Mouse (Mus musculus): ENCODE results near the gene Gid8. TPM values are rescaled to one million over a fixed set of nuclear protein-coding genes. Genes with fewer than 3 reads are reported as not detected.

The Gid8 gene
- polyA plus RNA-seq, 1 experiment = 78.5 TPM

DNA sequence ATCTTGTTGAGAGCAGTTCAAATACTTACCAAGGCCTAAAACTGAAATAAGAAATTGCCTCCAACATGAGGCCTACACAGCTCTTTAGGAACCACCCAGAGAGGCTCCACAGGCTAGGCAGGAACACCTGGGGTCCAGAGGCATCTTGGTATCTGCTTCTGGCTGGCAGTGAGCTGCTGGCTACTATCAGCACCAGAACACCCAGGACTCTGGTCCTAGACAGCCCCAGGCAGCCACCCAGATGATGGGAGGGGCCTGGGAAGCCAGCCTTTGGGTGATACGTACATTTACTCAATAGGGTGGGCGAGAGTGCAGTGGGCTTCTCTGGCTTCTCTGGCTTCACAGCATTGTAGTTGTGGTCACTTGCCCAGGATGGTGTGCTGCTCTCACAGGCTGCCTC lies 26.4 kb upstream of the Gid8 start:
- Histone ChIP-seq H3K9me3 (replicated peaks; ENCODE audit: control insufficient read depth, insufficient read depth, low read length, poor library complexity, severe bottlenecking) (no peaks in the 10 kb centered on the region), H3K27ac (ENCODE audit: insufficient read depth, low read length) (no peak overlapping the region), H3K4me3 (ENCODE audit: low read depth, low read length) (no peak overlapping the region), H3K27me3 (ENCODE audit: control insufficient read depth, insufficient read depth, low read length, poor library complexity, severe bottlenecking) (no peaks in the 10 kb centered on the region), H3K36me3 (ENCODE audit: control insufficient read depth, insufficient read depth, low read length, poor library complexity, severe bottlenecking) (peaks cover 73% of the 10 kb centered on the region), H3K9ac (ENCODE audit: low read depth, poor library complexity, severe bottlenecking) (no peak overlapping the region), H3K4me1 (ENCODE audit: control insufficient read depth, insufficient read depth, low read length) (peaks cover 1% of the 10 kb centered on the region)
- no peak for TF ChIP-seq POLR2A (IDR thresholded peaks at IDR 0.05; ENCODE audit: insufficient read depth, low read length)
- TF ChIP-seq EP300 (IDR thresholded peaks at IDR 0.05; ENCODE audit: insufficient read depth, low read depth, low read length) = no peak
- no peak for TF ChIP-seq CTCF (IDR thresholded peaks at IDR 0.05; ENCODE audit: low read depth, low read length)

DNA sequence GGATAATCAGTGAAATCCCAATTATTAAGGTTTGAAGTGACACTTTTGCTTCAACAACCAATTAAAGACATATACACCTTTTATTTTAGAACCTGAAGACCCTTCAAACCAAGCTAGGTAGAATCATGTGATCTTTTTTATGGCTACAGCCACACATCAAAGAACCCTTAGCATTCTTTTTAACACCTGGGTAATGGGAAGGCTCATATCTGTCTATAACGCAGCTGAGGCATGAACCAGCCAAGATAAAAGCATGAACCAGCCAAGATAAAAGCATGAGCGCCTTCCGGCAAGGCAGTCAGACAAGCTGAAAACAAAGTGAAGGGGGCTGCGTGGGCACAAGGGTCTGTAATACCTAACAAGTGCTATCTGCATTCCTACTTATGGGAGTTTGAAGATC lies 25.9 kb upstream of the Gid8 start:
- H3K36me3 ChIP-seq (ENCODE audit: control insufficient read depth, insufficient read depth, low read length, poor library complexity, severe bottlenecking) = peaks cover 78% of the 10 kb centered on the region
- H3K4me3 ChIP-seq (ENCODE audit: low read depth, low read length) = no peak overlapping the region
- no peaks in the 10 kb centered on the region for H3K9me3 ChIP-seq (replicated peaks; ENCODE audit: control insufficient read depth, insufficient read depth, low read length, poor library complexity, severe bottlenecking)
- H3K4me1 ChIP-seq (ENCODE audit: control insufficient read depth, insufficient read depth, low read length) = no peaks in the 10 kb centered on the region
- no peak overlapping the region for H3K9ac ChIP-seq (ENCODE audit: low read depth, poor library complexity, severe bottlenecking)
- no peaks in the 10 kb centered on the region for H3K27me3 ChIP-seq (ENCODE audit: control insufficient read depth, insufficient read depth, low read length, poor library complexity, severe bottlenecking)
- TF ChIP-seq EP300 (IDR thresholded peaks at IDR 0.05; ENCODE audit: insufficient read depth, low read depth, low read length) (no peak), CTCF (IDR thresholded peaks at IDR 0.05; ENCODE audit: low read depth, low read length) (no peak), POLR2A (IDR thresholded peaks at IDR 0.05; ENCODE audit: insufficient read depth, low read length) (no peak)
- H3K27ac ChIP-seq (ENCODE audit: insufficient read depth, low read length) = no peak overlapping the region

DNA sequence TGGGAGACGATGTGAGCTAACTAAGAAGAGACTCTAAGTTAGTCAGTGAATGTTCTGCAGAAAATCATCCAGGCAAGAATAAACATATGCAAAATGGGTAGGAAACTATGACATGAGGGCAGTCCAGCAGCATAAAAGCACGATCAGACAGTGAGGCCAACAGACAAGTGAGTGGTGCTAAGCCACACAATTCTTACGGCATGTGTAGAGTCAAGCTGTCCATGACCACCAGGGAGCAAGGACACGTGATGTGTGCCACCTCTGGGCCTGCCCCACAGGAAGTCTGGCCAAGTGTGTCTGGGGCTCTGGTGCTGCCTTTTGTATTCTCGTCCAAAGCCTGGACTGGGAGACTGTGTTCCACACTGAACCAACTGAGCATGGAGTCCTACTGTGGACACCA lies 20.1 kb upstream of the Gid8 start:
- Histone ChIP-seq H3K9me3 (replicated peaks; ENCODE audit: control insufficient read depth, insufficient read depth, low read length, poor library complexity, severe bottlenecking) (no peaks in the 10 kb centered on the region), H3K27me3 (ENCODE audit: control insufficient read depth, insufficient read depth, low read length, poor library complexity, severe bottlenecking) (no peaks in the 10 kb centered on the region), H3K4me3 (ENCODE audit: low read depth, low read length) (no peak overlapping the region), H3K4me1 (ENCODE audit: control insufficient read depth, insufficient read depth, low read length) (no peaks in the 10 kb centered on the region), H3K36me3 (ENCODE audit: control insufficient read depth, insufficient read depth, low read length, poor library complexity, severe bottlenecking) (peaks cover 67% of the 10 kb centered on the region), H3K9ac (ENCODE audit: low read depth, poor library complexity, severe bottlenecking) (no peak overlapping the region), H3K27ac (ENCODE audit: insufficient read depth, low read length) (no peak overlapping the region)
- TF ChIP-seq CTCF (IDR thresholded peaks at IDR 0.05; ENCODE audit: low read depth, low read length) (no peak), POLR2A (IDR thresholded peaks at IDR 0.05; ENCODE audit: insufficient read depth, low read length) (no peak), EP300 (IDR thresholded peaks at IDR 0.05; ENCODE audit: insufficient read depth, low read depth, low read length) (no peak)

- Histone ChIP-seq H3K27ac (ENCODE audit: insufficient read depth, low read length) (no peak overlapping the region), H3K27me3 (ENCODE audit: control insufficient read depth, insufficient read depth, low read length, poor library complexity, severe bottlenecking) (no peaks in the 10 kb centered on the region)
Observed at GRCm38 (mm10) chr2:180692630-180693029, 17.3 kb upstream of the Gid8 start.

GRCm38 (mm10) chr2:180695176-180695575 lies 14.7 kb upstream of the Gid8 start:
- Histone ChIP-seq H3K36me3 (ENCODE audit: control insufficient read depth, insufficient read depth, low read length, poor library complexity, severe bottlenecking) (peaks cover 22% of the 10 kb centered on the region), H3K27ac (ENCODE audit: insufficient read depth, low read length) (no peak overlapping the region), H3K27me3 (ENCODE audit: control insufficient read depth, insufficient read depth, low read length, poor library complexity, severe bottlenecking) (no peaks in the 10 kb centered on the region), H3K4me3 (ENCODE audit: low read depth, low read length) (no peak overlapping the region), H3K9me3 (replicated peaks; ENCODE audit: control insufficient read depth, insufficient read depth, low read length, poor library complexity, severe bottlenecking) (no peaks in the 10 kb centered on the region), H3K9ac (ENCODE audit: low read depth, poor library complexity, severe bottlenecking) (no peak overlapping the region), H3K4me1 (ENCODE audit: control insufficient read depth, insufficient read depth, low read length) (peaks cover 1% of the 10 kb centered on the region)
- TF ChIP-seq POLR2A (IDR thresholded peaks at IDR 0.05; ENCODE audit: insufficient read depth, low read length) = no peak
- no peak for TF ChIP-seq CTCF (IDR thresholded peaks at IDR 0.05; ENCODE audit: low read depth, low read length)
- no peak for TF ChIP-seq EP300 (IDR thresholded peaks at IDR 0.05; ENCODE audit: insufficient read depth, low read depth, low read length)

More at GRCm38 (mm10) chr2:180692630-180693029, 17.3 kb upstream of the Gid8 start:
- Histone ChIP-seq H3K4me3 (ENCODE audit: low read depth, low read length) (no peak overlapping the region), H3K4me1 (ENCODE audit: control insufficient read depth, insufficient read depth, low read length) (no peaks in the 10 kb centered on the region), H3K9me3 (replicated peaks; ENCODE audit: control insufficient read depth, insufficient read depth, low read length, poor library complexity, severe bottlenecking) (no peaks in the 10 kb centered on the region), H3K36me3 (ENCODE audit: control insufficient read depth, insufficient read depth, low read length, poor library complexity, severe bottlenecking) (peaks cover 47% of the 10 kb centered on the region), H3K9ac (ENCODE audit: low read depth, poor library complexity, severe bottlenecking) (no peak overlapping the region)
- TF ChIP-seq POLR2A (IDR thresholded peaks at IDR 0.05; ENCODE audit: insufficient read depth, low read length) = no peak
- no peak for TF ChIP-seq EP300 (IDR thresholded peaks at IDR 0.05; ENCODE audit: insufficient read depth, low read depth, low read length)
- no peak for TF ChIP-seq CTCF (IDR thresholded peaks at IDR 0.05; ENCODE audit: low read depth, low read length)

- H3K4me1 ChIP-seq (ENCODE audit: control insufficient read depth, insufficient read depth, low read length) = peaks cover 4% of the 10 kb centered on the region
- no peak overlapping the region for H3K4me3 ChIP-seq (ENCODE audit: low read depth, low read length)
Observed at GRCm38 (mm10) chr2:180700457-180700856, 9.5 kb upstream of the Gid8 start.

More at GRCm38 (mm10) chr2:180700457-180700856, 9.5 kb upstream of the Gid8 start:
- no peak for TF ChIP-seq POLR2A (IDR thresholded peaks at IDR 0.05; ENCODE audit: insufficient read depth, low read length)
- no peak for TF ChIP-seq EP300 (IDR thresholded peaks at IDR 0.05; ENCODE audit: insufficient read depth, low read depth, low read length)
- TF ChIP-seq CTCF (IDR thresholded peaks at IDR 0.05; ENCODE audit: low read depth, low read length) = no peak
- Histone ChIP-seq H3K36me3 (ENCODE audit: control insufficient read depth, insufficient read depth, low read length, poor library complexity, severe bottlenecking) (peaks cover 26% of the 10 kb centered on the region), H3K9me3 (replicated peaks; ENCODE audit: control insufficient read depth, insufficient read depth, low read length, poor library complexity, severe bottlenecking) (no peaks in the 10 kb centered on the region), H3K9ac (ENCODE audit: low read depth, poor library complexity, severe bottlenecking) (peak overlapping the region; percentile 97), H3K27ac (ENCODE audit: insufficient read depth, low read length) (no peak overlapping the region), H3K27me3 (ENCODE audit: control insufficient read depth, insufficient read depth, low read length, poor library complexity, severe bottlenecking) (no peaks in the 10 kb centered on the region)

Measured in ES-Bruce4 (cell line).